Mouse (Mus musculus): Measurements from ENCODE around the gene Podxl2. TPM values are rescaled to one million over a fixed set of nuclear protein-coding genes. Genes with fewer than 3 reads are reported as not detected.

The Podxl2 gene
- polyA plus RNA-seq, 1 experiment: 2.8 TPM

DNA sequence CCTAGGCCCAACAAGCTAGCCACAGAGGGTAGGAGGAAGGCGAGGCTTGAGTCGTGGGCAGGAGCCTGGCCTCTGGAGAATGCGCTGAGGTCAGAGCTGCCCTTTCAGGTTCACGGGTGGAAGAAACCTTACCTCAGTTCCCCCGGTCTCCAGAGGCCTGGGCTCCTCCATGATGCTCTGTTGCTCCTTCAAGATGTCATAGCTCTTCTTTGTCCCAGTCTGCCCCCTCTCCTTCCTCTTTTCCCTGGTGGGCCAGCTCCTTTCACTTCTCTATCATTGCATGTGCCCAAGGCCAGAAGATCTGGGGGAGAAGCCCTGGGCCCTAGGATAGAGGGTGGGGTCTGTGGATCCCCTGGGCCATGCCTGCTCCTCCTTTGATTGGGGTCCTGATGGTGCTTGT, 28.9 kb upstream of the Podxl2 start:
- peak overlapping the region; percentile 72 for H3K4me3 ChIP-seq (ENCODE audit: insufficient read depth, poor library complexity, severe bottlenecking)
- H3K79me3 ChIP-seq (ENCODE audit: low read depth): peaks cover 18% of the 10 kb centered on the region
- H3K36me3 ChIP-seq (ENCODE audit: control insufficient read depth, insufficient read depth): no peaks in the 10 kb centered on the region
- TF ChIP-seq FOSL1 (IDR thresholded peaks at IDR 0.05; ENCODE audit: insufficient read depth, low read length, poor library complexity, severe bottlenecking) (no peak), MAX (IDR thresholded peaks at IDR 0.05) (no peak), MYOG (IDR thresholded peaks at IDR 0.05; ENCODE audit: control insufficient read depth, extremely low read depth, insufficient read length) (no peak), USF1 (IDR thresholded peaks at IDR 0.05; ENCODE audit: low read depth) (no peak), MYOD1 (IDR thresholded peaks at IDR 0.05; ENCODE audit: control insufficient read depth, insufficient read length, low read depth) (no peak), CTCF (IDR thresholded peaks at IDR 0.05; ENCODE audit: control insufficient read depth, insufficient read depth, insufficient read length) (no peak), CEBPB (IDR thresholded peaks at IDR 0.05; ENCODE audit: low read depth) (no peak)
- peaks cover 39% of the 10 kb centered on the region for H3K79me2 ChIP-seq (ENCODE audit: control insufficient read depth, insufficient read depth)
- no peak overlapping the region for H3ac ChIP-seq (ENCODE audit: control insufficient read depth, insufficient read length, low read depth)
- no peaks in the 10 kb centered on the region for H3K27me3 ChIP-seq (ENCODE audit: control insufficient read depth, insufficient read depth, insufficient read length)

DNA sequence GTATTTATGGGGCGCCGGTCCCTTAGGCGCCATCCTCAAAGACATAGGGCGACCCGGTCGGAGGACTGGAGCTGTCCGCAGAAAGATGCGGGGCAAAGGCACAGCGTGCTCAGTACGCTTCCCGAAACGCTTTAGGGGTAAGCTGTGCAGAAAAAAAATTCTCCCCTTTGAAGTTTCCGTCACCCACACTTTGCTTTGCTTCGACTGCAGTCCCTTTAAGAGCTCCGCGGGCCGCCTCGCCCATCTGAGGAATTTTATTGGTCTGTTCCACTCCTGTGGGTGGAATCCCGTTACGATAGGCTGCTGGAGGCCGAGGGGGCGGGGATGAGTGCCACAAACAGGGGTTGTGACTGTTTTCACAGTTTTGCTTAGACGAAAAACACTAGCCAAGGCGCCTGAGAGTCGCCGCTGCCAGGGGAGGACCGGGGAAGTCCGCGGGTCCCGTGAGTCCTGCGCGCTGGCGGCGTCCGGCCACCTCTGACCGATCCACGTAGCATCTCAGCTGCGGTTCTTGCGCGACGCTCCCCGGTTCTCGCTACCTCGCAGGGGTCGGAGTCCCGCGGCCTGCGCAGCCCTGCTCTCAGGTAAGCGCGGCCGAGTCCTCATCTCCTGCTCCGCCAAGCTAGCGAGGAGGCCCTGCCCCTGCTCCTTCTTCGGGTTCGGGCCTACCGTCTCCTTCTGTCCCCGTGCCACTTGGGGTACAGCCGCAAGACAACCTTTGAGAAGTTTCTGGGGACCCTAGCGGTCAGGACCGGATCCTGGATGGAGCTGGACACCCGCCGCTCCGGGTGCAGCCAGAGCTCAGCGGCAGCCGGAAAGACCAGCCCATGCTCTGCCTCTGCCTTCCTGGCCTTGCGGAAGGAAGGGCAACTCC, 27.3 kb upstream of the Podxl2 start, which contains the start of gene Tpra1:
Gene Tpra1, plus strand, starts transcription at position 305 of the 874 bp plus-strand sequence.
- no peak for TF ChIP-seq MAX (IDR thresholded peaks at IDR 0.05)
- no peak for TF ChIP-seq CEBPB (IDR thresholded peaks at IDR 0.05; ENCODE audit: low read depth)
- no peak for TF ChIP-seq FOSL1 (IDR thresholded peaks at IDR 0.05; ENCODE audit: insufficient read depth, low read length, poor library complexity, severe bottlenecking)
- no peak for TF ChIP-seq CTCF (IDR thresholded peaks at IDR 0.05; ENCODE audit: control insufficient read depth, insufficient read depth, insufficient read length)
- TF ChIP-seq USF1 (IDR thresholded peaks at IDR 0.05; ENCODE audit: low read depth): no peak
- no peak for TF ChIP-seq MYOD1 (IDR thresholded peaks at IDR 0.05; ENCODE audit: control insufficient read depth, insufficient read length, low read depth)
- TF ChIP-seq MYOG (IDR thresholded peaks at IDR 0.05; ENCODE audit: control insufficient read depth, extremely low read depth, insufficient read length): no peak
- H3K4me3 ChIP-seq (ENCODE audit: insufficient read depth, poor library complexity, severe bottlenecking): peak within 1 kb of the TSS; percentile 72

GRCm38 (mm10) chr6:88901471-88901870, 26.6 kb upstream of the Podxl2 start:
- Histone ChIP-seq H3K79me2 (ENCODE audit: control insufficient read depth, insufficient read depth) (peaks cover 57% of the 10 kb centered on the region), H3K27me3 (ENCODE audit: control insufficient read depth, insufficient read depth, insufficient read length) (no peaks in the 10 kb centered on the region)
- TF ChIP-seq FOSL1 (IDR thresholded peaks at IDR 0.05; ENCODE audit: insufficient read depth, low read length, poor library complexity, severe bottlenecking): no peak
- TF ChIP-seq CTCF (IDR thresholded peaks at IDR 0.05; ENCODE audit: control insufficient read depth, insufficient read depth, insufficient read length): no peak
- TF ChIP-seq USF1 (IDR thresholded peaks at IDR 0.05; ENCODE audit: low read depth): no peak
- TF ChIP-seq MYOD1 (IDR thresholded peaks at IDR 0.05; ENCODE audit: control insufficient read depth, insufficient read length, low read depth): no peak
- no peak for TF ChIP-seq CEBPB (IDR thresholded peaks at IDR 0.05; ENCODE audit: low read depth)
- no peak for TF ChIP-seq MAX (IDR thresholded peaks at IDR 0.05)
- no peak for TF ChIP-seq MYOG (IDR thresholded peaks at IDR 0.05; ENCODE audit: control insufficient read depth, extremely low read depth, insufficient read length)

More for the DNA sequence above, 27.3 kb upstream of the Podxl2 start, which contains the start of gene Tpra1:
- no peaks in the 10 kb centered on the region for H3K27me3 ChIP-seq (ENCODE audit: control insufficient read depth, insufficient read depth, insufficient read length)
- H3K79me2 ChIP-seq (ENCODE audit: control insufficient read depth, insufficient read depth): peaks cover 51% of the 10 kb centered on the region
- peaks cover 26% of the 10 kb centered on the region for H3K79me3 ChIP-seq (ENCODE audit: low read depth)
- peak within 1 kb of the TSS; percentile 89 for H3ac ChIP-seq (ENCODE audit: control insufficient read depth, insufficient read length, low read depth)
- H3K36me3 ChIP-seq (ENCODE audit: control insufficient read depth, insufficient read depth): peaks cover 2% of the 10 kb centered on the region

GRCm38 (mm10) chr6:88899628-88900027, 24.8 kb upstream of the Podxl2 start:
- no peak overlapping the region for H3ac ChIP-seq (ENCODE audit: control insufficient read depth, insufficient read length, low read depth)
- H3K4me3 ChIP-seq (ENCODE audit: insufficient read depth, poor library complexity, severe bottlenecking): no peak overlapping the region
- no peak for TF ChIP-seq MYOD1 (IDR thresholded peaks at IDR 0.05; ENCODE audit: control insufficient read depth, insufficient read length, low read depth)
- no peak for TF ChIP-seq CEBPB (IDR thresholded peaks at IDR 0.05; ENCODE audit: low read depth)
- TF ChIP-seq CTCF (IDR thresholded peaks at IDR 0.05; ENCODE audit: control insufficient read depth, insufficient read depth, insufficient read length): no peak
- TF ChIP-seq MYOG (IDR thresholded peaks at IDR 0.05; ENCODE audit: control insufficient read depth, extremely low read depth, insufficient read length): no peak
- no peak for TF ChIP-seq MAX (IDR thresholded peaks at IDR 0.05)
- TF ChIP-seq USF1 (IDR thresholded peaks at IDR 0.05; ENCODE audit: low read depth): no peak
- no peak for TF ChIP-seq FOSL1 (IDR thresholded peaks at IDR 0.05; ENCODE audit: insufficient read depth, low read length, poor library complexity, severe bottlenecking)
- H3K79me2 ChIP-seq (ENCODE audit: control insufficient read depth, insufficient read depth): peaks cover 57% of the 10 kb centered on the region
- peaks cover 27% of the 10 kb centered on the region for H3K36me3 ChIP-seq (ENCODE audit: control insufficient read depth, insufficient read depth)
- H3K79me3 ChIP-seq (ENCODE audit: low read depth): peaks cover 40% of the 10 kb centered on the region
- H3K27me3 ChIP-seq (ENCODE audit: control insufficient read depth, insufficient read depth, insufficient read length): no peaks in the 10 kb centered on the region

More at GRCm38 (mm10) chr6:88901471-88901870, 26.6 kb upstream of the Podxl2 start:
- Histone ChIP-seq H3K4me3 (ENCODE audit: insufficient read depth, poor library complexity, severe bottlenecking) (peak overlapping the region; percentile 72), H3ac (ENCODE audit: control insufficient read depth, insufficient read length, low read depth) (peak overlapping the region; percentile 83), H3K79me3 (ENCODE audit: low read depth) (peaks cover 31% of the 10 kb centered on the region), H3K36me3 (ENCODE audit: control insufficient read depth, insufficient read depth) (peaks cover 9% of the 10 kb centered on the region)

- peaks cover 31% of the 10 kb centered on the region for H3K36me3 ChIP-seq (ENCODE audit: control insufficient read depth, insufficient read depth)
- peaks cover 60% of the 10 kb centered on the region for H3K79me2 ChIP-seq (ENCODE audit: control insufficient read depth, insufficient read depth)
- no peaks in the 10 kb centered on the region for H3K27me3 ChIP-seq (ENCODE audit: control insufficient read depth, insufficient read depth, insufficient read length)
- TF ChIP-seq MYOG (IDR thresholded peaks at IDR 0.05; ENCODE audit: control insufficient read depth, extremely low read depth, insufficient read length): no peak
- TF ChIP-seq CTCF (IDR thresholded peaks at IDR 0.05; ENCODE audit: control insufficient read depth, insufficient read depth, insufficient read length): no peak
- TF ChIP-seq FOSL1 (IDR thresholded peaks at IDR 0.05; ENCODE audit: insufficient read depth, low read length, poor library complexity, severe bottlenecking): no peak
- no peak for TF ChIP-seq CEBPB (IDR thresholded peaks at IDR 0.05; ENCODE audit: low read depth)
- TF ChIP-seq USF1 (IDR thresholded peaks at IDR 0.05; ENCODE audit: low read depth): no peak
- no peak for TF ChIP-seq MYOD1 (IDR thresholded peaks at IDR 0.05; ENCODE audit: control insufficient read depth, insufficient read length, low read depth)
- TF ChIP-seq MAX (IDR thresholded peaks at IDR 0.05): no peak
- H3ac ChIP-seq (ENCODE audit: control insufficient read depth, insufficient read length, low read depth): peak overlapping the region; percentile 18
- peaks cover 40% of the 10 kb centered on the region for H3K79me3 ChIP-seq (ENCODE audit: low read depth)
- no peak overlapping the region for H3K4me3 ChIP-seq (ENCODE audit: insufficient read depth, poor library complexity, severe bottlenecking)
Measured at GRCm38 (mm10) chr6:88899086-88899485, 24.2 kb upstream of the Podxl2 start.

Measured in C2C12 (cell line).